Mouse (Mus musculus) intestine, postnatal 0 days (tissue): ENCODE measurements around the gene Ric1. TPM values are rescaled to one million over a fixed set of nuclear protein-coding genes. Genes with fewer than 3 reads are reported as not detected.

ENCODE experiments used
- ATAC-seq: fragments of 200-750 bp; cut with Nextera tagmentation; 2 replicates; pipeline ENCODE4 v1.8.0; 2017; ENCODE audit warnings: mild to moderate bottlenecking, moderate TSS enrichment, moderate library complexity
- H3K27ac ChIP-seq: fragments of 300-500 bp; sonication (generic); 2 replicates; pipeline ENCODE4 v1.5.1; 2014; ENCODE audit warnings: mild to moderate bottlenecking, low read depth, low read length, moderate library complexity
- H3K27me3 ChIP-seq: fragments of 300-500 bp; sonication (generic); replicated peaks from 2 replicates; pipeline ENCODE4 v1.6.1; 2014; ENCODE audit warnings: low read length, mixed read lengths; ENCODE audit not compliant: control insufficient read depth, insufficient read depth
- H3K36me3 ChIP-seq: fragments of 300-500 bp; sonication (generic); 2 replicates; pipeline ENCODE4 v1.6.1; 2014; ENCODE audit warnings: mild to moderate bottlenecking, moderate library complexity; ENCODE audit not compliant: control insufficient read depth, insufficient read depth
- H3K4me1 ChIP-seq: fragments of 300-500 bp; sonication (generic); replicated peaks from 2 replicates; pipeline ENCODE4 v1.6.1; 2014; ENCODE audit warnings: antibody characterized with exemption, low read length, mixed read lengths; ENCODE audit not compliant: control insufficient read depth, insufficient read depth
- H3K4me2 ChIP-seq: fragments of 300-500 bp; sonication (generic); replicated peaks from 2 replicates; pipeline ENCODE4 v1.6.1; 2014; ENCODE audit warnings: low read depth, mild to moderate bottlenecking, moderate library complexity
- H3K4me3 ChIP-seq: fragments of 300-500 bp; sonication (generic); 2 replicates; pipeline ENCODE4 v1.5.1; 2014; ENCODE audit warnings: low read depth, low read length
- H3K9ac ChIP-seq: fragments of 300-500 bp; sonication (generic); 2 replicates; pipeline ENCODE4 v1.6.1; 2014; ENCODE audit warnings: mild to moderate bottlenecking, low read depth, low read length
- H3K9me3 ChIP-seq: fragments of 300-500 bp; sonication (generic); 2 replicates; pipeline ENCODE4 v1.6.1; 2016; ENCODE audit warnings: mixed run types; ENCODE audit not compliant: control insufficient read depth
- CTCF ChIP-seq: sonication (generic); IDR thresholded peaks from 2 replicates; pipeline ENCODE4 v1.5.1; 2016; ENCODE audit warnings: low read depth, mild to moderate bottlenecking, control low read depth, antibody characterized with exemption, moderate library complexity
- WGBS: fragments of 180-500 bp; shearing (Covaris S2); extraction: QIAGEN DNeasy Blood & Tissue Kit; methylation state at CpG from one replicate; pipeline ENCODE4 v1.1.7; 2014; 5-methylcytosine and 5-hydroxymethylcytosine counted together
- polyA plus RNA-seq: library from polyadenylated mRNA; unstranded; fragments of >200 nt; fragmentation: Nextera tagmentation; extraction: Ambion mirVana; gene quantifications from 2 replicates; pipeline ENCODE4 v1.2.1, GENCODE M21; 2015

The Ric1 gene
- polyA plus RNA-seq, 1 experiment from 2014 or later = 10.2 TPM

GRCm38 (mm10) chr19:29481578-29481977 is 40.5 kb upstream of the Ric1 start:
- Histone ChIP-seq H3K9ac (no peak overlapping the region), H3K9me3 (no peaks in the 10 kb centered on the region), H3K4me1 (no peaks in the 10 kb centered on the region; the same call in 1 of the 2 replicates), H3K36me3 (no peaks in the 10 kb centered on the region), H3K4me3 (no peak overlapping the region), H3K27me3 (no peaks in the 10 kb centered on the region), H3K4me2 (no peak overlapping the region), H3K27ac (no peak overlapping the region)
- no peak for ATAC-seq
- 67% methylated on average over 6 of the region's 6 CpGs for WGBS
- TF ChIP-seq CTCF = no peak

- 88% methylated on average over 5 of the region's 5 CpGs for WGBS
- no peak overlapping the region for H3K4me2 ChIP-seq
- no peak for TF ChIP-seq CTCF
- H3K4me3 ChIP-seq = no peak overlapping the region
- no peaks in the 10 kb centered on the region for H3K36me3 ChIP-seq
- no peak overlapping the region for H3K9ac ChIP-seq
- no peak for ATAC-seq
- no peak overlapping the region for H3K27ac ChIP-seq
- no peaks in the 10 kb centered on the region for H3K9me3 ChIP-seq
- H3K27me3 ChIP-seq = no peaks in the 10 kb centered on the region
- H3K4me1 ChIP-seq = no peaks in the 10 kb centered on the region; the same call in 1 of the 2 replicates
Measured at GRCm38 (mm10) chr19:29482148-29482547, 39.9 kb upstream of the Ric1 start.

GRCm38 (mm10) chr19:29482637-29483036 is 39.4 kb upstream of the Ric1 start:
- Histone ChIP-seq H3K27me3 (no peaks in the 10 kb centered on the region), H3K9me3 (no peaks in the 10 kb centered on the region), H3K4me1 (no peaks in the 10 kb centered on the region; the same call in 1 of the 2 replicates), H3K4me2 (no peak overlapping the region), H3K27ac (no peak overlapping the region), H3K9ac (no peak overlapping the region), H3K36me3 (no peaks in the 10 kb centered on the region), H3K4me3 (no peak overlapping the region)
- no peak for TF ChIP-seq CTCF
- WGBS = 71% methylated on average over 3 of the region's 3 CpGs
- ATAC-seq = no peak

GRCm38 (mm10) chr19:29483386-29483785 is 38.7 kb upstream of the Ric1 start:
- Histone ChIP-seq H3K4me2 (no peak overlapping the region), H3K4me3 (no peak overlapping the region), H3K27me3 (no peaks in the 10 kb centered on the region), H3K9me3 (no peaks in the 10 kb centered on the region), H3K4me1 (no peaks in the 10 kb centered on the region; the same call in 1 of the 2 replicates), H3K27ac (no peak overlapping the region), H3K9ac (no peak overlapping the region), H3K36me3 (no peaks in the 10 kb centered on the region)
- WGBS = 96% methylated on average over 2 of the region's 2 CpGs
- no peak for ATAC-seq
- TF ChIP-seq CTCF = no peak

- no peak overlapping the region for H3K4me2 ChIP-seq
- H3K4me3 ChIP-seq = no peak overlapping the region
- TF ChIP-seq CTCF = no peak
- 53% methylated on average over 2 of the region's 2 CpGs for WGBS
- H3K9ac ChIP-seq = no peak overlapping the region
- H3K9me3 ChIP-seq = no peaks in the 10 kb centered on the region
- H3K4me1 ChIP-seq = no peaks in the 10 kb centered on the region; the same call in 1 of the 2 replicates
- no peak for ATAC-seq
- no peaks in the 10 kb centered on the region for H3K27me3 ChIP-seq
- H3K36me3 ChIP-seq = no peaks in the 10 kb centered on the region
- H3K27ac ChIP-seq = no peak overlapping the region
Measured at GRCm38 (mm10) chr19:29484537-29484936, 37.5 kb upstream of the Ric1 start.

- H3K4me2 ChIP-seq = no peak overlapping the region
- no peaks in the 10 kb centered on the region for H3K9me3 ChIP-seq
- no peaks in the 10 kb centered on the region for H3K27me3 ChIP-seq
- ATAC-seq = no peak
- peak overlapping the region; percentile 41; the same call in 1 of the 2 replicates for H3K27ac ChIP-seq
- H3K4me1 ChIP-seq = no peaks in the 10 kb centered on the region; the same call in 1 of the 2 replicates
- TF ChIP-seq CTCF = no peak
- WGBS = 87% methylated on average over 3 of the region's 3 CpGs
- no peak overlapping the region for H3K4me3 ChIP-seq
- no peak overlapping the region for H3K9ac ChIP-seq
- H3K36me3 ChIP-seq = no peaks in the 10 kb centered on the region
Measured at GRCm38 (mm10) chr19:29485257-29485948, 36.7 kb upstream of the Ric1 start.
